Mouse (Mus musculus): ENCODE data around the gene Erf.

The Erf gene

GRCm38 (mm10) chr7:25250141-25250972 is at the start of gene Erf:
Gene Erf, minus strand, starts transcription at chr7:25250761.
- DNase-seq = peak; percentile 93 to 95

DNA sequence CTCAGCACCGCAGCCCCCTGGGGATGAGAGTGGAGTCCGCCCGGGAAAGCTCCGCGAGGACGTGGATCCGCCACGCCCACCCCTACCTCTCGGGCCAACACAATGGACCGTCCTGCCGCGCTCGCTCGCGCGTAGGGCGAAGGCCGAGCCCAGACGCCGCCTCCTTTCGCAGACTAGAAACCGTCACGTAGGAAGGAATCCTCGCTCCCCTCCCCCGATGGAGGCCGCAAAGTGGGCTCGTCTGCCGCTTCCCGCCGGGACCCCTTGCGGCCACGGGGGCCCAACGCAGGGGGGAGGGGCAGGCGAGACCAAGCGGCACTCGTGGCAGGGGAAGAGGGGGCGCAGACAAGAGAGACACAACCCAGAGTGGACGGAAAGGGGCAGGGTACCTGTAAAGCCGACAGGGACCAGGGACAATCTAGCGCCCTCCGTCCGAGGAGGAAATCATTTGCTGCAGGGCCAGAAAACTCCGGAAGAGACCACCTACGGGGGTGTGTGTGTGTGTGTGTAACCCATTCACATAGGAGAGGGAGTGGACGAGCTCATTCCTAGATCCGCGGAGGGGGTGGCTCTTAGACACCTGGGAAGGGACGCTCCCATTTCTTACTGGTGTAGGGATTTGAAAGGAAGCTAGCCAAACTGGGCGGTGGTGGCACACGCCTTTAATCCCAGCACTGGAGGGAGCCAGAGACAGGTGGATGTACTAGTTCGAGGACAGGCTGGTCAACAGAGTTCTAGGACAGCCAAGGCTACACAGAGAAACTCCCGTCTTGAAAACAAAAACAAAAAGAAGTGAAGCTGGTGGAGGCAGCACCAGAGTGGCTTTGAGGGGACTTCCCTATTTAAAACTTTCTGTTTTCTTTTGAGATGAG is 47.1 kb upstream of the Erf start, which contains the start of gene Pafah1b3:
TSS of gene Pafah1b3 (minus strand) at position 533 of the 872 bp plus-strand sequence.
- DNase-seq = peak; percentile 83 to 87

DNA sequence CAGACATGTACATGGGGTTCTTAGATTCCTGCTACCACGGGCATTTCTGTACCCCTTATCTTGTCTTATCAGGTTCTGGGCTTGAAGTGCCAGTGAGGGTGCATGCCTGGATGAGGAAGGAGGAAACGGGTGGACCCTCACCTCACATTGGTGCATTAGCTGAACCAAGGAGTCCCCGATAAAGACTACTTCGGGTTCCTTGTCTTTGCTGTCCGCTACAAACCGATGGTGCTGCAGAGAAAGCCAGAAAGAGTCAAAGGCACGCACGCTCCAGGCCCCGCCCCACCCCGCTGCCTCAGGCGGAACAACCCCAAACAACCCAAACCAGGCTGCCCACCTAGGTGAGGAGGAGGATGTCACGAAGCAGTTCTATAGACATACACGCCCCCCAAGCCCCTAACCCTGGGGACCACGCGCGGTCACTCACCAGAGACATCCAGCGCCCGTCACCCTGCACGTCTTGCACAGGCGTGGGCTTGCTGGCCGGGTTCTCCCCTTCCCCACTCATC is 46.4 kb upstream of the Erf start:
- DNase-seq = no peak

DNA sequence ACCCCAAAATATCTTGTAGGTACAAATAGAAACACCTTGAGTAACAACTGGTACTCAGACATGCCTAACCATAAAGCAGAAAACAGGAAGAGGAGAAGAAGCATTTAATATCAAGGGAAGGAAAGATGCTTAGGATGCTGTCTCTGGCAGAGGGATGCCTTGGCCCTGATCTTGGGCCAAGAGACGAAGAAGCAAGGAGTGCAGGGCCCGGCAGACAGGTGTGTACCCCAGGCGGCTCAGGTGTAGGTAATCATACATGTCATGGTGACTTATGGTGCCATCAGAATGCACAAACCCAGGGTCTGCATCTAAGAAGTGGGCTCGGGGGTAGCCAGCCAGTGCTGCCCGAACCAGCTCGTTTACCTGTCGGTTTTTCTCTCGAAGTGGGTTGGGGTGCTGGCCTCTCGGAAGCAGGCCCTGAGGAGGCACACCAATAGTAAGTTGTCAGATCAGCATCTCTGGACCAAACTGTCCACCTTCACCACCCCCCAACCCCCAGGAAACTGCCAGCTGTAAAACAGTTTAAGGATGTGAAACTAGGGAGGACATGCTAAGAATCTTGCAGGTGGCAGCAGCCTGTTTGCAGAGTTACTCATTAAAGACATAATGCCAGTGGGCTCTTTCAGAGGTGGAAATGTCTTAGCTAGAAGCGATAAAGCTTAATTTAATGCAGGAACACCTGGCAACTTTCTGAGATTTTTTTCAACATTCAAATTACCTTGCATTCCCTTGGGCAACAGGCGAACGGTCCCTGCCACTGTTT is 44.6 kb upstream of the Erf start:
- no peak for DNase-seq

- no peak for DNase-seq
Observed at GRCm38 (mm10) chr7:25294495-25294894, 43.9 kb upstream of the Erf start.

DNA sequence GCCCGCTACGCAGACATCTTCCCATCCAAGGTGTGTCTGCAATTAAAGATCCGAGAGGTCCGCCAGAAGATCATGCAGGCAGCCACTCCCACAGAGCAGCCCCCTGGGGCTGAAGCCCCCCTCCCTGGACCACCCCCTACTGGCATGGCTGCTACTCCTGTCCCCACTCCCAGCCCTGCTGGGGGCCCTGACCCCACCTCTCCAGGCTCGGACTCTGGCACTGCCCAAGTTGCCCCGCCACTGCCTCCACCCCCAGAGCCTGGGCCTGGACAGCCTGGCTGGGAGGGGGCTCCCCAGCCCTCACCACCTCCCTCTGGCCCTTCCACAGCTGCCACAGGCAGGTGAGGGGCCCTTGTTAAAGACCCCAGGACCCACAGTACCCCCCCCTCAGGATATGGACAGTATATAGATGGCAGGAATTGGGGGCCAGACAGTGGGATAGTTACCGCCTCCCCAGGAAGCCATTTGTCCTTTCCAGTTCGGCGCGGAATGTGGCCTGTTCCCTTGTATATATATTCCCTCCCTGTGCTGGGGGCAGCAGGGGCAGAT is 42.7 kb upstream of the Erf start:
- no peak for DNase-seq

DNA sequence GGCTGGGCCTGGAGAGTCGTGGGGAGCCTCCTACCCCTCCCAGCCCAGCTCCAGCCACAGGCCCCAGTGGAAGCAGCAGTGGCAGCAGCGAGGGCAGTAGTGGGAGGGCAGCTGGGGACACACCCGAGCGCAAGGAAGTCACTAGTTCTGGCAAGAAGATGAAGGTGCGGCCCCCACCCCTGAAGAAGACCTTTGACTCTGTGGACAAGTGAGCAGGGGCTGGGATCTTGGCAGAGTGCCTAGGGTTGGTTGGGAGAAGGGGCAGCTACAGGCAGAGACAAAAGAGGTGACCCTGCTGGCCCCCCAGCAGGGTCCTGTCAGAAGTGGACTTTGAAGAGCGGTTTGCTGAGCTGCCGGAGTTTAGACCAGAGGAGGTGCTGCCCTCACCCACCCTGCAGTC is 41.5 kb upstream of the Erf start:
- no peak for DNase-seq

DNA sequence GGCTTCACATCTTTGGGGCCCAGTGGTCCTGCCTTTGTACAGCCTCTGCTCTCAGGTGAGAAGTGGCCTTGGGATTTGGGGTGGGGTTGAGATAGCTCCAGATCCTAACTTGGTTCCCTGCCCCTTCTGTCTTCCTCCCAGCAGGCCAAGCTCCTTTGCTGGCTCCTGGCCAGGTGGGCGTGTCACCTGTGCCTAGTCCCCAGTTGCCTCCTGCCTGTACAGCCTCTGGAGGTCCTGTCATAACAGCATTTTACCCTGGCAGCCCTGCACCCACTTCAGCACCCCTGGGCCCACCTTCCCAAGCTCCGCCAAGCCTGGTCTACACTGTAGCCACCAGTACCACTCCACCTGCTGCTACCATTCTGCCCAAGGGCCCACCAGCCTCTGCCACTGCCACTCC is 40.4 kb upstream of the Erf start:
- peak in 1 of 2 experiments; percentile 72 for DNase-seq

- no peak for DNase-seq
Observed at GRCm38 (mm10) chr7:25290463-25290862, 39.9 kb upstream of the Erf start.

GRCm38 (mm10) chr7:25289925-25290324 is 39.4 kb upstream of the Erf start:
- no peak for DNase-seq

DNA sequence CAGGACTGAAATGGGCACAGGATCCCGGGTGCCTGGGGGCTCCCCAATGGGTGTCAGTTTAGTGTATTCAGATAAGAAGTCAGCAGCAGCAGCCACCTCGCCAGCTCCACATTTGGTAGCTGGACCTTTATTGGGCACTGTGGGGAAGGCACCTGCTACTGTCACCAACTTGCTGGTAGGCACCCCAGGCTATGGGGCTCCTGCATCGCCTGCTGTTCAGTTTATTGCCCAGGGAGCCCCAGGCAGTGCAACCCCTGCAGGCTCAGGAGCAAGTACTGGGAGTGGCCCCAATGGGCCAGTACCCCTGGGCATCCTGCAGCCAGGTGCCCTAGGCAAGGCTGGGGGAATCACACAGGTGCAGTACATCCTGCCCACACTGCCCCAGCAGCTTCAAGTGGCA is 38.2 kb upstream of the Erf start:
- no peak for DNase-seq

DNA sequence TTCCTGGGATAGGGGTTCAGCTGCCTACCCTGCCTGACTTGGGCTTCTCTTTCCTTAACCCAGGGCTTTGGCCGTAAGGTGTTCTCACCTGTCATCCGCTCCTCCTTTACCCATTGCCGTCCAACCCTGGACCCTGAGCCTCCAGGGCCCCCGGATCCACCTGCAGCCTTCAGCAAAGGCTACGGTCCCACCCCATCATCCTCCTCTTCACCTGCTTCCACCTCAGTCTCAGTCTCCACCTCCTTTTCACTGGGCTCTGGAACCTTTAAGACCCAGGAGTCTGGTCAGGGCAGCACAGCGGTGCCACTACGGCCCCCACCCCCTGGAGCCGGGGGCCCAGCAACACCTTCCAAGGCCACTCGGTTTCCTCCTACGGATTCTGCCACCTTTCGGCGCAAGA is 37.5 kb upstream of the Erf start:
- DNase-seq = no peak

GRCm38 (mm10) chr7:25286989-25287388 is 36.4 kb upstream of the Erf start:
- no peak for DNase-seq

DNA sequence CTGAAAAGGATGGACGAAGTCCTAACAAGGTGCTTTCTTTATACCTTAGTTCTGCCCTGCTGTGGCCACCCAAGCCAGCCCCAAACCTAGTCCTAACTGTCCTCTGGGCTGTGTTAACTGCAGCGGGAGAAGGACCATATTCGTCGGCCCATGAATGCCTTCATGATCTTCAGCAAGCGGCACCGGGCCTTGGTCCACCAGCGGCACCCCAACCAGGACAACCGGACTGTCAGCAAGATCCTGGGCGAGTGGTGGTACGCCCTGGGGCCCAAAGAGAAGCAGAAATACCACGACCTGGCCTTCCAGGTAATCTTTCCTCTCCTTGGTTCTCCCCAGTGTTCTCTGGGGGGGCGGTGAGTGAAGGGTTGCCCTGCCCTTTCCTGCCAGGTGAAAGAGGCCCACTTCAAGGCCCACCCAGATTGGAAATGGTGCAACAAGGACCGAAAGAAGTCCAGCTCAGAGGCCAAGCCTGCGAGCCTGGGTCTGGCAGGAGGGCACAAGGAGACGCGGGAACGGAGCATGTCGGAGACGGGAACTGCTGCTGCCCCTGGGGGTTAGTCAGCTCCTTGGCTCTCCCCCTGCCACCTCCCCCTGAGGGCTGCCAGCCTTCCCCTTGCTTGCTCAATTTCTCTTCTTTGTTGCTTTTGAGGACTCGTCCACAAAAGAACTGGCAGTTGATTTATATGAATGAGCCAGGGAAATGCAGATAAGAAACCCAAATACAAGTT is 35.1 kb upstream of the Erf start:
- no peak for DNase-seq

DNA sequence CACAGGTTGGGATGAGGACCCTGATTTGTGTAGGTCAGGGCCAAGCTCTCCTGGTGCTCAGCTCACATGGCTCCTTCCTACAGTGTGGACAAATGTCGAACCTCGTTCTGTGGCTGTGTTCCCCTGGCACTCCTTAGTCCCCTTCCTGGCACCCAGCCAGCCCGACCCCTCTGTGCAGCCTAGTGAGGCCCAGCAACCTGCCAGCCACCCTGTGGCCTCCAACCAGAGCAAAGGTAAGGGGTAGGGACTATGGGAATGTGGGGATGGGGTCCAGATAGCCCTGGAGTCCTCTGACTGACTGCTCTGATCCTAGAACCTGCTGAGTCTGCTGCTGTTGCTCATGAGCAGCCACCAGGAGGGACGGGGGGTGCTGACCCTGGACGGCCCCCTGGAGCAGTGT is 34.2 kb upstream of the Erf start:
- no peak for DNase-seq

GRCm38 (mm10) chr7:25284171-25284570 is 33.6 kb upstream of the Erf start:
- no peak for DNase-seq

DNA sequence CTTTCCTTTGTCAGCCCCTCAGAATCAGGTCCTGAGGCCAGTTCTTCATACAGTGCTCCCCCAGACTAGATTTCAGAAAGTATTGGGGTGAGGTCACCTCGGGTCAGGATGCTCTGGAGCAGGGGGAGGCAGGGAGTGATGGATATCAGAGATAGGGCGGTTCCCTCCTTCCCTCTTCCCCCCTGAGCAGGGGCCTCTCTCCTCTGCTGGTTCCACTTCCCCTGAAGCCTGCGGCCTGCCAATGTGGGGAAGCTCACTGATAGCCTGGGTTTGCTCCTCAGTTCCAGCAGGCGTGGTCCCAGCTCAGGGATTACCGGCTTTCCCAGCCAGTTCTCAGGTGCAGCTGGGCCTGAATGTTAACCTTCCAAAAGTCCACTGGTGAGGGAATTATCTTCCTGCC is 33.1 kb upstream of the Erf start:
- no peak for DNase-seq

GRCm38 (mm10) chr7:25282731-25283211 is 32.2 kb upstream of the Erf start:
- DNase-seq = peak in 1 of 2 experiments; percentile 47

GRCm38 (mm10) chr7:25281734-25282601 is 31.4 kb upstream of the Erf start:
- DNase-seq = peak; percentile 97 to 98

DNA sequence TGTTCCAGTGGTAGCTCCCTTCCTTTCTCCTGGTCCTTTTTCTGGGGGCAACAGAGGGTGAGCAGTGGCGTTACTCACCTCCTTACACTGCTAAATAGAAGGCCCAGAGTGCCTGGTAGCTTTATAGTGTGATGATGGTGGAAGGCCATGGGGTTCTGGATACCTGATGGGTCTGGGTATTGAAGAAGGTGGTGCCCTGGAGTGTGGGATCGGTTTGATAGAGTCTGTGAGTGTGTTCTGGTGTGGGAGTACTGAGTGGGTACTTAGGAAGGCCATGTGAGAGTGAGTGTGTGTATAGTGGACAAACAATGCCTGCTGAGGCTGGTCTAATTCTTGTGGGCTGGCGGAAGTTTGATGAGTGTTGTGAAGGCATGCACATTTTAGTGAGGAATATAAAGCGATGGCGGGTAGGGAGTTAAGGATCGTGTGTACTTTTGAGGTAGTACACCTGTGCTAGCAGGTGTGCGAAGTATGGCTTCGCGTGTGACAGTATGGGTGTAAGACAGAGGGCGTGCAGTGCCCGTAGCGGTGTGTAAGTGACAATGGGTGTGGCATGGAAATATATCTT is 30.7 kb upstream of the Erf start:
- no peak for DNase-seq
